Mouse (Mus musculus): ENCODE data around the gene Lfng.

GRCm38 (mm10) chr5:140610273-140611011, 3.3 kb downstream of the Lfng start:
- no peak for TF ChIP-seq USF1 (IDR thresholded peaks at IDR 0.05; ENCODE audit: low read depth, low read length)
- no peak for TF ChIP-seq EP300 (IDR thresholded peaks at IDR 0.05; ENCODE audit: low read length)
- no peak for TF ChIP-seq CTCF (conservative IDR thresholded peaks at IDR 0.05 in 1 of 2, IDR thresholded peaks at IDR 0.05 in 1 of 2; ENCODE audit: low read depth in 2 of 2, low read length in 2 of 2)
- TF ChIP-seq ELF1 (IDR thresholded peaks at IDR 0.05; ENCODE audit: low read depth, low read length) = no peak
- no peak for TF ChIP-seq MAZ (IDR thresholded peaks at IDR 0.05; ENCODE audit: low read depth, low read length)
- TF ChIP-seq CHD2 (IDR thresholded peaks at IDR 0.05; ENCODE audit: low read length) = no peak

Data from CH12.LX (cell line).